In genomic region chr12:113735847-113736246, GRCm38 (mm10) we compare ENCODE assay signal across 9 mouse cellular contexts.
DNase-seq lines count a peak whose midpoint lies in the region; ATAC-seq and TF ChIP-seq lines count a peak whose summit lies in the region.
"Had no signal": no experiment of that assay in that cellular context is flagged by ENCODE, and none has a peak within 500 bp of the region (broad histone marks: within the 10 kb centered on the region; RNA-seq: fewer than 3 reads in every experiment).

No protein-coding gene starts in this region.

- in situ Hi-C loops in ES-E14 (cut with MboI; ENCODE audit: low sequenced_read_pairs in 2 of 2, unreplicated experiment in 2 of 2), result loop anchor here in 1 of 2 experiments (5.0 kb wide), 1 partner anchor 39 kb away; no protein-coding TSS in a partner anchor

- no peak for TF ChIP-seq EP300 in liver, postnatal 0 days (IDR thresholded peaks at IDR 0.05; ENCODE audit: low read depth)

- H3K9ac ChIP-seq in kidney, postnatal 0 days (ENCODE audit: low read depth, low read length), result no peak overlapping the region
- no peak overlapping the region for H3K9ac ChIP-seq in ES-E14 (ENCODE audit: insufficient read depth, low read depth, low read length, poor library complexity, severe bottlenecking)
- H3K9ac ChIP-seq in liver, postnatal 0 days (replicated peaks), result no peak overlapping the region

- H3K36me3 ChIP-seq in kidney, postnatal 0 days (ENCODE audit: insufficient read depth, low read length), result no peaks in the 10 kb centered on the region
- no peaks in the 10 kb centered on the region for H3K36me3 ChIP-seq in ES-E14 (ENCODE audit: control insufficient read depth, insufficient read depth, low read length, poor library complexity, severe bottlenecking)
- H3K36me3 ChIP-seq in liver, postnatal 0 days (replicated peaks; ENCODE audit: insufficient read depth, low read length), result no peaks in the 10 kb centered on the region

- H3K4me2 ChIP-seq in kidney, postnatal 0 days (ENCODE audit: low read length), result no peak overlapping the region
- H3K4me2 ChIP-seq in liver, postnatal 0 days (ENCODE audit: low read depth, low read length), result no peak overlapping the region

- TF ChIP-seq CTCF in kidney, postnatal 0 days (IDR thresholded peaks at IDR 0.05; ENCODE audit: low read depth), result peak; percentile 49; the same call in 1 of the 2 replicates
- TF ChIP-seq CTCF in liver, postnatal 0 days (IDR thresholded peaks at IDR 0.05; ENCODE audit: low read depth), result peak; percentile 49

- H3K4me3 ChIP-seq in kidney, postnatal 0 days (replicated peaks; ENCODE audit: low read depth, low read length), result no peak overlapping the region
- H3K4me3 ChIP-seq in ES-E14 (ENCODE audit: insufficient read depth in 1 of 2, low read depth in 1 of 2, low read length in 2 of 2, poor library complexity in 1 of 2, severe bottlenecking in 1 of 2), result no peak overlapping the region
- no peak overlapping the region for H3K4me3 ChIP-seq in liver, postnatal 0 days (ENCODE audit: low read depth, low read length)

- DNase-seq in kidney, postnatal 0 days (ENCODE audit: low spot score), result peak; percentile 1
- DNase-seq in kidney, adult 18-20 months, result no peak
- DNase-seq in CD4-positive helper T cell, adult 2 months (ENCODE audit: low read depth, low spot score), result peak; percentile 27
- peak; percentile 45 for DNase-seq in ES-E14 (ENCODE audit: low read depth, low spot score)
- DNase-seq in liver, postnatal 0 days, result peak; percentile 34
- no peak for DNase-seq in spleen, postnatal 4 days (ENCODE audit: low spot score in 2 of 2)
- no peak for DNase-seq in retina, embryonic 14.5 days (ENCODE audit: low spot score)
- no peak for DNase-seq in gastrocnemius, postnatal 14 days
- DNase-seq: lung, postnatal 4 days had no signal

- no peak overlapping the region for H3K27ac ChIP-seq in kidney, postnatal 0 days
- no peak overlapping the region for H3K27ac ChIP-seq in ES-E14 (ENCODE audit: insufficient read depth, low read depth, low read length, poor library complexity, severe bottlenecking)
- no peak overlapping the region for H3K27ac ChIP-seq in liver, postnatal 0 days (ENCODE audit: low read depth)

- WGBS in kidney, postnatal 0 days, result 61% methylated on average over 4 of the region's 4 CpGs
- WGBS in liver, postnatal 0 days (ENCODE audit: insufficient replicate concordance), result 64% methylated on average over 4 of the region's 4 CpGs

- no peaks in the 10 kb centered on the region for H3K9me3 ChIP-seq in kidney, postnatal 0 days (replicated peaks; ENCODE audit: low read length)
- H3K9me3 ChIP-seq in ES-E14 (ENCODE audit: control insufficient read depth, insufficient read depth, low read depth, low read length), result no peaks in the 10 kb centered on the region
- H3K9me3 ChIP-seq in liver, postnatal 0 days (ENCODE audit: low read length), result no peaks in the 10 kb centered on the region; the same call in 1 of the 2 replicates

- H3K4me1 ChIP-seq in kidney, postnatal 0 days (replicated peaks; ENCODE audit: insufficient read depth, low read length), result no peaks in the 10 kb centered on the region
- H3K4me1 ChIP-seq in ES-E14 (ENCODE audit: control insufficient read depth in 2 of 2, insufficient read depth in 2 of 2, low read length in 2 of 2, poor library complexity in 1 of 2), result no peaks in the 10 kb centered on the region
- no peaks in the 10 kb centered on the region for H3K4me1 ChIP-seq in liver, postnatal 0 days (ENCODE audit: insufficient read depth)

- H3K27me3 ChIP-seq in kidney, postnatal 0 days (ENCODE audit: insufficient read depth, low read length), result no peaks in the 10 kb centered on the region
- H3K27me3 ChIP-seq in liver, postnatal 0 days (ENCODE audit: insufficient read depth, low read length), result no peaks in the 10 kb centered on the region

- no peak for ATAC-seq in kidney, postnatal 0 days (replicated peaks; ENCODE audit: low FRiP score, low read depth)
- no peak for ATAC-seq in liver, postnatal 0 days

- intact Hi-C loops in gastrocnemius, postnatal 14 days (cut with DNase I; ENCODE audit: low total_unique reads), result no loop called here

TF ChIP-seq in ES-E14, 5 proteins besides CTCF, POLR2A, EP300 and RAD21:
- no peak for TF ChIP-seq ZC3H11A (IDR thresholded peaks at IDR 0.05; ENCODE audit: borderline replicate concordance, low read depth, low read length)
- TF ChIP-seq ZNF384 (IDR thresholded peaks at IDR 0.05; ENCODE audit: low read depth, low read length), result no peak
- no peak for TF ChIP-seq CHD2 (IDR thresholded peaks at IDR 0.05; ENCODE audit: low read depth, low read length)
- no peak for TF ChIP-seq HCFC1 (IDR thresholded peaks at IDR 0.05; ENCODE audit: borderline replicate concordance, insufficient read depth, low read length)
- no peak for TF ChIP-seq MAFK (IDR thresholded peaks at IDR 0.05; ENCODE audit: insufficient read depth, low read depth, low read length)

Comparison
In these comparisons a context has a peak if more than half of its experiments do, and no peak if none do; other contexts are left out.
1. DNase-seq: peak in kidney, postnatal 0 days (single experiment), CD4-positive helper T cell, adult 2 months (single experiment), ES-E14 (single experiment) and liver, postnatal 0 days (single experiment); none in kidney, adult 18-20 months (single experiment), spleen, postnatal 4 days (0 of 2), retina, embryonic 14.5 days (single experiment) and gastrocnemius, postnatal 14 days (single experiment).